Mouse (Mus musculus) MEL (cell line): ENCODE measurements at regions not wholly inside any gene's neighbourhood (a gene's known extent, or its start where the extent isn't known, plus 50 kb on each side); places are given as distances from the start of the nearest gene placed in this dataset.

ENCODE experiments used
- CTCF ChIP-seq, 3 experiments: IDR thresholded peaks in 2 of 3; conservative IDR thresholded peaks in 1 of 3; 2 replicates each; pipeline ENCODE4 v1.5.1; 2011 to 2012; ENCODE audit warnings: low read length in 3 of 3, low read depth in 2 of 3, mild to moderate bottlenecking in 2 of 3, improper control_type of control experiment in 1 of 3, inconsistent platforms in 1 of 3, mixed read lengths in 1 of 3, moderate library complexity in 1 of 3; ENCODE audit not compliant: control insufficient read depth in 1 of 3, insufficient read depth in 1 of 3, poor library complexity in 1 of 3, severe bottlenecking in 1 of 3
- EP300 ChIP-seq, 2 experiments: IDR thresholded peaks; 2 replicates each; pipeline ENCODE4 v1.6.1; 2011; ENCODE audit warnings: improper control_type of control experiment in 2 of 2, low read length in 2 of 2, low read depth in 1 of 2, mild to moderate bottlenecking in 1 of 2
- ETS1 ChIP-seq: IDR thresholded peaks from 2 replicates; pipeline ENCODE4 v1.6.1; 2012; ENCODE audit warnings: low read depth, mild to moderate bottlenecking, inconsistent platforms, low read length, improper control_type of control experiment, moderate library complexity
- MAX ChIP-seq: IDR thresholded peaks from 2 replicates; pipeline ENCODE4 v1.6.1; 2011; ENCODE audit warnings: low read length, improper control_type of control experiment
- MAZ ChIP-seq: IDR thresholded peaks from 2 replicates; pipeline ENCODE4 v1.6.1; 2012; ENCODE audit warnings: low read depth, mild to moderate bottlenecking, inconsistent platforms, low read length, improper control_type of control experiment
- NELFE ChIP-seq: IDR thresholded peaks from 2 replicates; pipeline ENCODE4 v1.6.1; 2011; ENCODE audit warnings: low read depth, low read length, improper control_type of control experiment
- NRF1 ChIP-seq: IDR thresholded peaks from 2 replicates; pipeline ENCODE4 v1.6.1; 2014; ENCODE audit warnings: low read depth, mild to moderate bottlenecking, inconsistent platforms, low read length, improper control_type of control experiment, moderate library complexity; ENCODE audit not compliant: poor library complexity, insufficient read depth, severe bottlenecking
- POLR2A ChIP-seq, 2 experiments: IDR thresholded peaks; 2 replicates each; pipeline ENCODE4 v1.6.1; 2011 to 2012; ENCODE audit warnings: low read length in 2 of 2, mild to moderate bottlenecking in 2 of 2, control low read depth in 1 of 2, improper control_type of control experiment in 1 of 2, low read depth in 1 of 2, moderate library complexity in 1 of 2; ENCODE audit not compliant: control insufficient read depth in 1 of 2, insufficient read depth in 1 of 2, poor library complexity in 1 of 2
- RCOR1 ChIP-seq: IDR thresholded peaks from 2 replicates; pipeline ENCODE4 v1.6.1; 2012; ENCODE audit warnings: low read depth, mild to moderate bottlenecking, inconsistent platforms, low read length, improper control_type of control experiment
- TBP ChIP-seq: IDR thresholded peaks from 2 replicates; pipeline ENCODE4 v1.8.0; 2011; ENCODE audit warnings: low read depth, low read length, improper control_type of control experiment
- UBTF ChIP-seq: IDR thresholded peaks from 2 replicates; pipeline ENCODE4 v1.6.1; 2012; ENCODE audit warnings: low read depth, mild to moderate bottlenecking, inconsistent platforms, low read length, improper control_type of control experiment, moderate library complexity, borderline replicate concordance; ENCODE audit not compliant: insufficient read depth
- ZMIZ1 ChIP-seq: IDR thresholded peaks from 2 replicates; pipeline ENCODE4 v1.6.1; 2012; ENCODE audit warnings: low read depth, mild to moderate bottlenecking, inconsistent platforms, low read length, improper control_type of control experiment, moderate library complexity

- no peak for TF ChIP-seq EP300 (IDR thresholded peaks at IDR 0.05; ENCODE audit: low read depth in 1 of 2, low read length in 2 of 2)
- TF ChIP-seq CTCF (IDR thresholded peaks at IDR 0.05 in 2 of 3, conservative IDR thresholded peaks at IDR 0.05 in 1 of 3; ENCODE audit: control insufficient read depth in 1 of 3, insufficient read depth in 1 of 3, low read depth in 2 of 3, low read length in 3 of 3, poor library complexity in 1 of 3, severe bottlenecking in 1 of 3): no peak
- TF ChIP-seq ZMIZ1: no peak
- TF ChIP-seq POLR2A (IDR thresholded peaks at IDR 0.05; ENCODE audit: control insufficient read depth in 1 of 2, insufficient read depth in 1 of 2, low read depth in 1 of 2, low read length in 2 of 2, poor library complexity in 1 of 2): no peak
- TF ChIP-seq NELFE: no peak
- TF ChIP-seq RCOR1: no peak
- no peak for TF ChIP-seq MAZ
- no peak for TF ChIP-seq TBP
- no peak for TF ChIP-seq ETS1
- TF ChIP-seq NRF1: no peak
- TF ChIP-seq MAX: no peak
- TF ChIP-seq UBTF: no peak
Observed at GRCm38 (mm10) chr6:127335462-127335886, 111.2 kb upstream of the Parp11 start.
